Mouse (Mus musculus) ovary, adult 18-20 months (tissue): ENCODE measurements around the gene Agl.
"Not testable (repeated sequence)": the region's sequence is repeated elsewhere in the genome, so short reads cannot be mapped to it uniquely, and the experiment has no call there.

ENCODE experiments used
- DNase-seq: peaks from one replicate; pipeline ENCODE4 v3.0.0; 2022; ENCODE audit warnings: low spot score, mixed read lengths

Gene Agl

DNA sequence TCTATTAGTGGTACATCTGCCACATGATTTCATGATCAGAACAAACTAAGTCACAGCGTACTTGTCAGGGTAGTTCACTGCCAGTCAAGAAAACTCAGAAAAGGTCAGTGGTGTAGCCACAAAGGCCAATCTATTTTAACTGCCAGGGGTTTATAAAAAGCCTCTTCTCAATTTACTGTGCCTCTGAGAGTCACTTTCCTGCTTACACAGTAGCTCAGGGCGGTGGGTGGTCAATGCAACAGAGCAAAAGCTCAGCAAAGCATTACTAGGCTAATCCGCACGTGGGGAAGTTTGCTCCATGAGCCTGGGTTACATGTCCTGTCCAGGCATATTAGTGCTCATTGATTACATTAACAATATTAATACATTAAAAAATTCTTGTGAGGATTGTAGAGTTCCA is 8.0 kb upstream of the Agl start:
- DNase-seq = no peak

DNA sequence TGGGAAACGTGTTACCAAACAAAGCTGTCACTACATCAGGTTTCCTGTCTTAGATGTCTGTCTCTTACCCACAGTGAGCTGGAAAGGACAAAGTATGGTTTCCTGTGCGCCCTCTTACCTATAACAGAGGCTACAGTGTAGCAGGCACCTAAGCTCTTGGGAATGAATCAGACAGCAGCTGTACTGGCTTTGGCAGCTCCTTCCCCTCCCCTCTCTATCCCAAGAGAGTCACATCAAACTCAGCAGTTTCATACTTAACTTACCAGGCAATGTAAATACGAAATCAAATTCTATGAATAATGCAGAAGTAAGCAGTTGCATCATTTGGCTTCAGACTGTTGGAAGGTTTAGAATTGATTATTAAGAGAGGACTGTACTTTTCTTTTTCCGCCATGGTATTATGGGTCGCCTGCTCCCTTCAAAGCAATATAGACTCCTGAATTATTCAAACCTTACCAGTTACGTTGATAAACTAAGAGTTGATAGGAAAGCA is 7.4 kb upstream of the Agl start:
- no peak for DNase-seq

DNA sequence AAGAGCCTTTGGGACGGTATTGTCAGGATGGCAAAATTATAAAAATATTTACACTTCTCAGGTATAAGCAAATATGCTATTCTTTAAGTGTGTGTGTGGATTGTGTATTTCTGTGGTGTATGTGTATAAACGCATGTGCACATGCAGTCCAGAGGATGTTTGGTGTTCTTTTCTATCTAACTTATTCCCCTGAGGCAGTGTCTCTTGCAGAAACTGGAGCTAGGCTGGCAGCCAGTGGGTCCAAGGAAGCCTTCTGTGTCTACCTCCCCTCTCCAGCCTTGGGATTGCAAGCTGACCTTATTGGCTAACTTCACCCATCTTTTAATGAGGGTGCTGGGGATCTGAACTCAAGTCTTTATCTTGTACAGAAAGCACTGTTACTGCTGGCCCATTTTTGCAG is 5.0 kb upstream of the Agl start:
- DNase-seq = no peak

DNA sequence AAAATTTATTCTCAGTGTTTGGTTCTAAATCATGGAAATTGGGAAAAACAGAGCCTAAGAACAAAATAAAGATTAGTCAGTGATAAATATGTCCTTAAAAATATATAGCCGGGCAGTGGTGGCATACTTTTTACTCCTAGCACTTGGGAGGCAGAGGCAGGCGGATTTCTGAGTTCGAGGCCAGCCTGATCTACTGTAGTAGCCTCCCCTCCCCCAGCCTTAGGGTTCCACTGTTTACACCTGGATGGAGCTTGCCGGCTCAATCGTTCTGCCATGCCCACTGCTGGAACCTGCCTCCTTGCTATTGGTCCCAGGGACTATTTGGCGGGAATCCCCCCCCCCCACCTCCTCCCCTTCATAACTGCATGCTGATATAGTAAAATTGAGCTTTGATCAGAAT is 2.4 kb upstream of the Agl start:
- DNase-seq = not testable (repeated sequence)

DNA sequence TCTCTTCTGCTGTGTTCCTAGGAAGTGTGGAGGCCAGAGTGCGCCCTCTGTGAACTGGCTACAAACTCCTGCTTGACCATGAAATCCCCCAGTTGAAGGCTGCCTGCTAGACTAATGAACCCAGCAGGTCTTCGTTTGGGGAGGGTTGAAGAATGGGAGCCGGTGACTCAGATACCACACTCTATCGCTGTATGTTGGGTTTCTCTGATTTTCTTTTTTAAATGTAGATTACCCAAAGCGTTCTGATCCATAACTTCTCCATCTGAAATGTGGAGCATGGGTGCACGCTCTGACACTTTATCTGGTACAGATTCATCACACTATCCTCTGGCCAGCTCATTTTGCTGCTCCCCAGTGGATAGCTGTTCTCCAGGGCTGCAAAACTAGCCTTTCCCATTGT is 1.3 kb upstream of the Agl start:
- DNase-seq = no peak

DNA sequence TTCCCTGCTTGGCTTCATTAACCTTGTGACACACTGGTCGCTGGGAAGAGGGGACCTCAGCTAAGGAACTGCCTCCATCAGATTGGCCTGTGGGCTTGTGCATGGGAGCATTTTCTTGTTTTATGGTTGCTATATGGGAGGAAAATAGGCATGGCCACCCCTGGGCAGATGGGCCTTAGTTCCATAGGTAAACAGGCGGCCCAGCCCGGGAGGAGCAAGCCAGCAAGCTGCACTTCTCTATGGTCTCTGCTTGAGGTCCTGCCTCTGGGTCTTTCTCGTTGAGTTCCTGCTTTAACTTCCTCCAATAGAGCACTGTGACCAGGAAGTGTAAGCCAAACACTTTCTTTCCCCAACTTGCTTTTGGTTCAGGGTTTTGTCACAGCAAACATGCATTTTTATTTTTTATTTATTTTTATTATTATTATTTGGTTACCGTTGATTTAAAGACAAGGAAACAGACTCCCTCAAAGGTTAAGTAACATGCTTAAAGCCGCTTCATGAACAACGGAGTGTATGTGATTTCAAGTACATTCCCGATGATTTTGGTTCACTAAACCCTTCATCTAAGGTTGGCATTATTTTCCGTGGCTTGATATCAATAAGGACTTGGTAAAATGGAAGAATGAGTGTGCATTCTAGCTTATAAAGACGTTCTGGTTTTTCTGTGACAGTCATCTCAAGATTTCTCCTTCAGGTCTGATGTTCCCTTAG is 696 bp upstream of the Agl start:
- no peak for DNase-seq

DNA sequence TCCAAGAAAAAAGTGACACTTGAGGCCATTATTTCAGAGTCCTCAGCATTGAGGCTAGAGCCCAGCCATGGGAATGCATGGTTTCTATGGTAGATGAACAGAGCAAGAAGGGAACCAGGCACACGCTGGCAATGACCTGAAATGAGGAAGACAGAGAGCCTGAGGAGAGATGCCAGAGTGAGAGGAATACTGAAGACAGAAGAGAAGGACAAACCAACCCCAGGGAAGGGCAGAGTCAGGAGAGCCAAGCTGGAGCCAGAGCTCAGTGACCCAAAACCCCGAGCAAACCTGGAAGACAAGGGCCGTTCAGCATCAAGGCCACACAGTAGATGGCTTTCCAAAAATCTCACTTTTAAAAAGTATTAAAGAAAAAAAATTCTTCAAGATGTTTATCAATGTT is 2.1 kb downstream of the Agl start:
- DNase-seq = no peak

DNA sequence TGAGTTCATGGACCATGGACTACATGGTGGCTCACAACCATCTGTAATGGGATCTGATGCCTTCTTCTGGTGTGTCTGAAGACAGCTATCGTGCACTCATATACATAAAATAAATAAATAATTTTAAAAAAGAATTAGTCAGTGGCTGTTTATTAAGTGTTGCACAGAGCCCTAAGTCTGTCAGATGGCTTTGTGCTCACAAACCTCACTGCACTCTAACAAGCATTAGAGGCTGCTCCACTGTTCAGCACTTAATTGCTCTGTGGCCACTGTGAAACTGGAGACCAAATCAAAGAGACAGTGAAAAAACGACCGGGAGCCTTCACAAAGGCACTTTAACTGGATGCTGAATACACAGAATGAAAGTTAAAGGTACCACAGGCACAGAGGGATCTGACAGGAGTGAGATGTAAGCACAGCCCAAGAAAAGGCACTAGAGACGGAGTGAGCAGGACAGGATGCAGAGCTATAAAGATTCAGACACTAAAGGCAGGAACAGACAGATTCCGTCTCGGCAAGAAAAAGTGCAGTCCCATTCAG is 3.1 kb downstream of the Agl start:
- DNase-seq = no peak

DNA sequence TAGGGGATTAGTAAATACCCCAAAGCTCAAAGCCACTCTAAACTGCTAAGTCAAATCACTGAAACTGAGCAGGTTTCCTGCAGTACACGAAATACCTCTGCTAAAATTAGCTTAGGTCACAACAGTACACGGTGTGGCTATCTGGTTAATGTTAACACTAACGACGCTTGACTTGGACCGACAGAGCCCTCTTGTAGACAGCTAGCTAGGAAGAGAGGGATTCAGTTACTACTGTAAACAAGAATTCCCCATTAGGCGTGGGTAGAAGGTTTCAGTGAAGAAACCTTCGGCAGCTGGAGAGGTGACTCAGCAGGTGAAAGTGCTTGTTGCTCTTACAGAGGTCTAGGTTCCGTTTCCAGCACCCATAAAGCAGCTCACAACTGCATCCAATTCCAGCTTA is 6.2 kb downstream of the Agl start:
- DNase-seq = no peak

DNA sequence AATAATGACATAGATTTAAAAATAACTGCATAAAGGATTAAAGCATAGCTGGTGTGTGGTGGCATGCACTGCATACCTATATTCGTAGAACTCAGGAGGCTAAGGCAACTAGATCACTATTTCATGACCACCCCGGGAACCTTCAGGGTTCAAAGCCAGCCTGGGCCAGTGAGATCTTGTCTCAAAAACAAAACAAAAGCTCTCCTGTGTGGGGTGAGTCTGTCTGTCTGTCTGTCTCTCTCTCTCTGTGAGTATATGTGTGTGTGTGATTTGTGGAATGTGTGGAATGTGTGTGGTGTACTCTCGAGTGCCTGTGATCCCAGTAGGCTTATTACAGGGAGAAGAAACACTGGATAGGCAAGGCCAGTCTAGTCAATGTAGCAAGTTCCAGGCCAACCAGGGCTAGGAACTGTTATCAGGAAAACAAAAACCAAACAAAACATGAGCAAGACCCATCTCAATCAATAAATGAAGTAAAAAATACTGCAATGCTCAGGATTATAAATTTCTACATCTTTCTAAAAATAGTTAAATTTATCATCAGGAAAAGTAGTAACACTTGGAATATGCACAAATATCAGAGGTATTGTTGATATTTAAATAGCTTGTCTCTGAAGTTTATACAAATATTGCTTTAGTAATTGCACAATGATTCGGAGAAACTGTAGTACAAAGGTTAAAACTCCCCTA is 9.0 kb downstream of the Agl start:
- no peak for DNase-seq

DNA sequence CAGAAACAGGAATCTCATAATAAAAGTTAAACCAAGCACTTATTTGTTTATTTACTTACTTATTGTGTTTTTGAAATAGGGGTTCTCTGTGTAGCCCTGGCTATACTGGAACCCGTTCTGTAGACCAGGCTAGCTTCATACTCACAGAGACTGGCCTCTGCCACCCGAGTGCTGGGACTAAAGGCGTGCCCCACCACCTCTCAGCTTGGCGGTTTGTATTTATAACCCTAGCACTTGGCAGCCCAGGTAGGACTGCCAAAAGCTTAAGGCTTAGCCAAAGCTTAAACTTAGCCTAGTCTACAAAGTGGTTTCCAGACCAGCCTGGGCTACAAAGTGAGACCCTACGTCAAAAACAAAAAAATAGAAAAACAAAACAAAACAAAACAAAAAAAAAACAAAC is 19.1 kb downstream of the Agl start:
- DNase-seq = no peak

DNA sequence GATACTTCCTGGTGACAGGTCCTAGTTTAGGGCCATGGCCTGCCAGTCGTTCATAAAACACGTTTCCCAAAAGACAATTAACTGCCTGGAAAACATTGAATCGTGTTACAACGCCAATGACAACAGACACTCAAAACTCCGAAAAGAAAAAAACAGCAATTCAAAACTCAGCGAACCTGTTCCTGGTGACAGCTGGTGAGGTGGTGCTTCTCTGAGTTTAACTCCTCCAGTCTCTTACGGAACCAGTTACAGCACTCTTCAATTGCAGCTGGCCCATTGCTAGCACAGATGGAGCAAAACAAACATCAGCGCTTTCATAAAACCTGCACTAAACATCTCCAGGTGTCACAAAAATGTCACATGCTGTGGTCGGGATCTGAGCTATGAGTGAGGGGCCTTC is 21.4 kb downstream of the Agl start:
- no peak for DNase-seq

DNA sequence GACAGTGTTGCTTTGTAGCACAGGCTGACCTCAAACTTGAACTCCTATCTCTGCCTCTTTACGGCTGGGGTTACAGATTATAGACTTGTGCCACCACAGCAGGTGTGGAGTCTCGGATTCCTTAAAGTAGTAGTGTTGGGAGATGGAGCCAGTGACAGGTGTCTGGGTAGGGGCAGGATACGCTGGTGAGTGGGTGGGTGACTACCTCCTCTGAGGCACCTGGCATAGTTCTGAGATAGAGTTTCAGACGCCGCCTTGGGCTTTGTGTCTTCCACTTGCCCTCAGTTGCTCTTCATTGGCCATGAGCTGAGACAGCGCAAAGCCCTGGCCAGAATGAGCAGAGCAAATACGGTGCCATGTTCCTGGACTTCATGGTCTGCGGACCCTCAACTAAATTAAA is 22.1 kb downstream of the Agl start:
- DNase-seq = no peak

DNA sequence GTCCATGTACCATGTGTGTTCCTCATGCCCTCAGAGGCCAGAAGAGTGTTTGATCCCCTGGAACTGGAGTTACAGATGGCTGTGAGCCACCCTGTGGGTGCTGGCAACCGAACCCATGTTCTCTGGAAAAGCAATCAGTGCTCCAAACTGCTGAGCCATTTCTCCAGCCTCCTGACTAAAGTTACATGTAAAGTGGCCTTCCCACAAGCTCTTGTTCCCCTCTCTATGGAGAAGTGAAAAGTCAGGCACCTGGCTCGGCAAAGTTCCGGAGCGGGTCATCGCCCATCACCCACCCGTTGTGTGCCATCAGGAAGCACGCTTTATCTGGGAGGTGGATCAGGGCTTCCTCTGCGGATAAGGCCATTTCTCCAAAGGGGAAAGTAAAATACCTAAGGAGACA is 23.2 kb downstream of the Agl start:
- DNase-seq = no peak

DNA sequence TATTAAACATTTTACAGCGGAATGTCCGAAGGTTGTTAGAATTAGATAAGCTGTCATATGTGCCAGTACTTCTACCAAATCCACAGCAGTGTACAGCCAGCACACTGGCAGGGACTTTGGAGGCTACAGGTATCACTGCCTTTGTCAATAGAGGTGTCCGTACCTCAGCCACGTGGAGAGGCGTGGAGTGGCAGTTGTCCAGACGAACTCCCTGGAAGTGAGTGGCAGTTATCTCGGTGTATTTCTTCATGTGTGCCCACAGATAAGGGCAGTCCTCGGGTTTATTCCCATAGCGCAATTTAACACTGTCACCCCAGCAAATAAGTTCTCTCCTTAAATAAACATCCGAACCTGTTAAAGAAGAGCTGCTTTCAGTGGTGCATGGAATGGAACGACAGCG is 23.7 kb downstream of the Agl start:
- DNase-seq = no peak

DNA sequence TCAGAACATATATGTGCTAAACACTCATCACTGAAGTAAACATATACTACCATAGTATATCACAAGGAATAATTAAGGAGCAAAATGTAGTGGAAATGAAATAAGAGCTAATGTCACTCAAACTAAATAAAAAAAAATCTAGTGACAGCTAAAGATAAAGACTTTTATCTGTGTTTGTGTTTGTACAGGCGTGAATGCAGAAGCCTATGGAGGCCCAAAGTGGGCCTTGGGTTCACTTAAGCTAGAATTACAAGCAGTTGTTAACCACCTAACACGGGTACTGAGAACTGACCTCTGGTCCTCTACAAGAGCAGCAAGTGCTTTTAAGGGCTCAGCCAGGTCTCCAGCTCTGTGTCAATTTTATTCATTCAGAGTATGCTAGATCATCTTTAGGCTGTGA is 31.0 kb downstream of the Agl start:
- no peak for DNase-seq

DNA sequence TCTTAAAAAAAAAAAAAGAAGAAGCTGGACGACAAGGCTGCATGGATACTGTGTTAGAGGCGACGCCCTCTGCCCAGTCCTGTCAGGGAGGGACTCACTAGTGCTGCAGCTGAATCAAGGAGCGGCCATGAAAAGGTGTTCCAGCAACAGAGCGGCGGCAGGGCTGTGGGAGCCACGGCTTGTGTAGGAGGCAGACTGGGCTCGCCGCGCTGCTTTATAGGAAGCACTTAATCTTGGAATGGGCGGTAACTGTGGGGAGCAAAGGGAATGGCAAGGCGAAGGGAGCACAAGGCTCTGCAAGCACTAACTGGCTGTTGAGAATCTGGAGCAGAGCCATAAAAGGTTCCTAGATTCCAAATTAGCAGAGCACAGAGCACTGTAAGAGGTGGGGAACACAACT is 34.1 kb downstream of the Agl start:
- DNase-seq = no peak

DNA sequence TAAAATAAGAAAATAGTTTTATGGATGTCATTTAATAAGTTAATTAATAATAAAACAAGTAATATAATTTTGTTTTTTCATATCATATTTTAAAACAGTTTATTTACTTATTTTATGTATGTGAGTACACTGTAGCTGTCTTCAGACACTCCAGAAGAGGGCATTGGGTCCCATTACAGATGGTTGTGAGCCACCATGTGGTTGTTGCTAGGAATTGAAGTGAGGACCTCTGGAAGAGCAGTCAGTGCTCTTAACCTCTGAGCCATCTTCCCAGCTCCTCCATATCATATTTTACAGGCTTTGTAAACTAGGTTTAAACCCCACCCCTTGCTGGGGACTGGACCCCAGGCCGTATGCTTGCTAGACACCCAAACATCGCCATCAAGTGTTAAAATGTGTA is 36.4 kb downstream of the Agl start:
- no peak for DNase-seq

DNA sequence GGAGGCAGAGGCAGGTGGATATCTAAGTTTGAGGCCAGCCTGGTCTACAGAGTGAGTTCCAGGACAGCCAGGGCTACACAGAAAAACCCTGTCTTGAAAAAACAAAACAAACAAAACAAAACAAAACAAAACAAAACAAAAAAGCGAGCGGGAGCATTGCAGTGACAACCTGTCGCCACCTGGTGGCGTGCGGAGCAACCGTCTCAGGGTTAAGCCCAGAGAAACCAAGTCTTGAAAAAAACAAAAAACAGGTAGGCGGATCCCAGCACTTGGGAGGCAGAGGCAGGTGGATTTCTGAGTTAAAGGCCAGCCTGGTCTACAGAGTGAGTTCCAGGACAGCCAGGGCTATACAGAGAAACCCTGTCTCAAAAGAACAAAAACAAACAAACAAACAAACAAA is 41.0 kb downstream of the Agl start:
- DNase-seq = not testable (repeated sequence)

DNA sequence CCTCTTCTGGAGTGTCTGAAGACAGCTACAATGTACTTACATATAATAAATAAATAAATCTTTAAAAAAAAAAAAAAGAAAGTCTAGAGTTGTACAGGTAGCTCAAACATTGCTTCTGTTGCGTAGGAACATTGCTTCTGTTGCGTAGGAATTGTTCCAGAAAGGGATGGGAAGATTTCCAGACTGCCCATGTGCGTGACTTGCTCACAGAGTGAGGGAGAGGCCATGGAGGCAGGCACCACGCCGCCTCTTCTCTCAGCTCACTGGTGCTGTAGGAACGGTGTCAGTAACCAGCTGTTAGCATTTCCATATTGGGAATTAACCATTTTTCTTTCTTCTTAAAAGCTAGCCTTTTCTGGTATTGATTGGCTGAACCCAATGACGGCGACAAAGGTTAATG is 55.1 kb downstream of the Agl start:
- no peak for DNase-seq

DNA sequence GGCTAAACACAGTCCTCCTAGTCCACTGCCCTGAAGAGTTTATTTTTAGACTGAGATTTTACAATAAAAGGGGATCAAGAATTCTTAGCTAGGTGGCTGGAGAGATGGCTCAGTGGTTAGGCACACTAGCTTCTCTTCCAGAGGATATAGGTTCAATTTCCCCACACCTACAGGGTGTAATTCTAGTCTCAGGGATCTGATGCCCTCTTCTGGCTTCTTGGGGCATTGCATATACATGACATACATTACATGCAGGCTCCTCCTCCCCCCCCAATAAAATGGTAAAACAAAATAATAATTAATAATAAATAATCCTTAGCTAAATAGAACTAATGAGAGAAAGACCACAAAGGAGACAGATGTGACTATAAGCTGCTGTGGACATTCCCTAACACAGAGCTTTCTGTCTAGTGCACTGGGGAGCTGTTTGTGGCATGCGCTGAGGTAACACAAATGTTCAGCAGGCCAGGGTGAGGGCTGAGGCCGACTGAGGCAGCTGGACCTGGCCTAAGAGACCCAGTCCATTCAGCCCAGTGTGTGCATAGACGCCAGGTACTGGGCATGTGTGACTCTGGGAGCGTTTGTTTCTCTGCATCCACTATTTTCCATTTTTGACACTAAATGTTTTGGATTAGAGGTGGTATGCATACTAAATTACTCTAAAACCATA is 56.6 kb downstream of the Agl start:
- no peak for DNase-seq

DNA sequence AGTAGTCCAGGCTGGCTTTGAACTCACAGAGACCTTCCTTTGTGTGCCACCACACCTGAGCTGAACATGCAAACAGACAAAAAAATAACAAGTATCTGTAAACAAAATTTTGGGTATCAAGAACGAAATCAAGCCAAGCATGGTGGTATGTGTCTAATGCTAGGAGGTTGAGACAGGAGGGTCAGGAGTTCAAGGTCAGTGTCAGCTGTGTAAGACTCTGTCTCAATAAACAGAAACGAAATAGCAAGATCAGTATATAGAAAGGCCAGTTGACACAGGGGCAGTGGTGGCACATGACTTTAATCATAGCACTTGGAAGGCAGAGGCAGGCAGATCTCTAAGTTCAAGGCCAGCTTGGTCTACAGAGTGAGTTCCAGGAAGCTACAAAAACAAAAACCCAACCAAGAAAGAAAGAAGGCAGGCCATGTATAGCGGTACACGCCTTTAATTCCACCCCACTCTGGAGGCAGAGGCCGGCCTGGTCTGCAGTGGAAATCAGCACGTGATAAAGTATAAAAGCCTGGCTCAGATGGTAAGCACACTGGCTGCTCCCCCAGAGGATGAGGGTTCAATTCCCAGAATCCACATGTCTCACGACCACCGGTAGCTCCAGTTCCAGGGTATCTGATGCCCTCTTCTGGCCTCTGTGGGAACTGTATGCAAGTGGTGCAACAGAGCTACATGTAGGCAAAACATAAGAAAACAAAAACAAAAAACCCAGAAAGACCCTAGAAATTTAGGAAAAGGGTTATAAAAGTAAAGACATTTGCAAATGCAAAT is 59.4 kb downstream of the Agl start:
- no peak for DNase-seq
